Mouse (Mus musculus) CD8-positive naive resting alpha-beta T cell, adult 2 months (primary cell): Measurements from ENCODE around the gene 2810004N23Rik.

Experiments used
- DNase-seq, 2 experiments: peaks; one replicate each; pipeline ENCODE4 v3.0.0; 2022; ENCODE audit warnings: low read depth in 2 of 2, low spot score in 2 of 2

Gene 2810004N23Rik

DNA sequence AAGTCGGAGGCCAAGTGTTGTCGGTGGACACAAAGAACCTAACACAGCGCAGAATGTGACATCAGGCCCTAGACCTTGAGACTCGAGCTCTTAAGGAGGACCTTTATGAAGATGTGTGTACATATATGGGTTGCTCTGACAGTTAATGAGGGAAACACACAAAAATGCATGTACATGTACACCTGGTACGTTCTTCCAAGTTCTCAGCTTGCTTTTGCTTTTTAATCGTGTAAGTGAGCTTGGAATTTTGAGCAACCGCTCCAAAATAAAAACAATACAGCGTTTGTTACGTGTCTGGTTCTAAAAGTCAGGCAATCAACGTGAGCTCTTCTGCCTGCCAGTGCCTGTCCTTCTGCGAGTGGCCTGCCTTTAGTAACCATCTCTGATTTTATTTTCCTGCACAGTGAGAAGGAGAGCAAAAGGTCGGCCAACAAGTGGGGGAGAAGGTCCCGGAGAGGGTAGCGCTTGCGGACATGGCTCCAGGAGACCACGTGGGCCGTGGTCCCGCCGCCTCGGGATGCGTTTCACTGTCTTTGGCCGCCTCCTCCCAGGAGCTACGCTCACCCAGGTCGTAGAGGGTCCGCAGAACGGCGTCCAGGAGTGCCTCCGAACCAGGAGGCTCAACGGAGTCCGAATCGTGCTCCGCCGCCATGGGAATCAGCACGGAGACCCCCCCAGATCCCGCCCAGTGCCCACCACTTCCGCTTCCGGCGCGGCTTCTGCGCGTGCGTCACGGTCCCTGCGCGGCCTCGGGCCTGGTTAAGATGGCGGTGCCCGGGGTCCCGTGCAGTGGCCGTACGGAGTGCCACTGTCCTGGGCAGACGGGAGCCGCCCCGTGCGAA is at the start of gene 2810004N23Rik, which contains the start of gene Gnpat:
TSS of gene 2810004N23Rik (minus strand) at position 800 of the 842 bp plus-strand sequence.
TSS of gene Gnpat (plus strand) at position 713 of the 842 bp plus-strand sequence.
- DNase-seq: peak; percentile 94 to 97

DNA sequence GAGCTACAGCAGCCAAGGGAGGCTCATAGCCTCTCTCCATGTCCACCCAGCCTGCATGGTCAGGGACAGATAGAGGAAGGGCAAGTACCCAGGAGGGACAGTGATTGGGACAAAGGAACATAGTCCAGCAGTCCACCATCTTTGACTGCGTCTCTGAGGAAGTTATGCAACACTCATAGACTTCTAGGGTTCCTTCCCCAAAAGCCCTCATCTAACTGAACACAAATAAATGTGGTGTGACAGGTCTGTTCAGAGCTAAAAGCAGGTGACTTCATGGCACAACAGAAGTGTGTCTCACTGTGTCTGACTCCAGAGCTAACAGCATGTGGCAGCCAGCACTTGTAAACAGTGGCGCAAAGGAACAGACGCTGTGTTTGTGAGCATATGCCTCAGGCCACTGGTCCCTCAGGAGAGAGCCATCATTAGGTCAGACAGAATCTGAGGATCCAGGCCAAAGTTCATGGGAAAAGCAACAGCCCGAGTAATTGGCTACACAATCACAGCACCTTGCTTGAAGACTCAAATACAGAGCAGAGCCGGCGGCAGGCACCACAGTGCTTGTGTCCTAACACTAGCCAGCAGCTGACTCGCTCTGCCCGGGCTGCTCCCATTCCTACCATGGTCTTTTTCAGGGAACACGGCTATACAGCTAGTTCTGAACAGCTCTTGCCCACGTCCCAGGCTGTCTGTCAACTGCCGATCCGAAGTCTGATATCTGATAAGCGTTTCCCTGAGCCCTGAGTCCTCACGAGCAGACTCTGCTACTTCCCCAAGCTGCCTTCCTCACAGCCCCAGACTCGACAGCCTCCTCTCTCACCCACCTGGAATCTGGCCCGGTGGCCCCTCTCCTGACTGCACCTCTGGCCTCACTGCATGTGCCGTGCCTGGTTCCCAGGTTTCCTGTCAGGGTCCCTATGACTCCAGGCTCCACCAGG is 49.3 kb upstream of the 2810004N23Rik start:
- DNase-seq: no peak

DNA sequence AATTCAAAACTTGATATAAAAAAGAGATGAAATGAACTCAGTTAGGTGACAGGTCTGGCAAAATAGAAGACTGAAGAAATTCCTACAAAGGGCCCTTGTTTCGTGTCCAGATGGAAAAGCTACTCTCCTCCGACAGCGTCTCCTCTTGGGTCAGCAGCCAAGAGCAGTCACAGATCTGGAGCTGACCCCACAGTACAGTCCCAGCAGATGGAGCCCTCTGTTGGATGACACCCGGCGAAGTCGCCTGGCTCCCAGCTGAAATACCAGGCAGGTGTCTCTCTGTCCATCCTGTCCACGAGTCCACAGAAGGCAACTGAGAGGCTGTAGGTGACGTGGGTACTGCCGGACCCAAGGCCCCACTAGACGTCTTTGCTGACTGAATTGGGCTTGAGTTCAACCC is 47.4 kb upstream of the 2810004N23Rik start:
- DNase-seq: no peak

DNA sequence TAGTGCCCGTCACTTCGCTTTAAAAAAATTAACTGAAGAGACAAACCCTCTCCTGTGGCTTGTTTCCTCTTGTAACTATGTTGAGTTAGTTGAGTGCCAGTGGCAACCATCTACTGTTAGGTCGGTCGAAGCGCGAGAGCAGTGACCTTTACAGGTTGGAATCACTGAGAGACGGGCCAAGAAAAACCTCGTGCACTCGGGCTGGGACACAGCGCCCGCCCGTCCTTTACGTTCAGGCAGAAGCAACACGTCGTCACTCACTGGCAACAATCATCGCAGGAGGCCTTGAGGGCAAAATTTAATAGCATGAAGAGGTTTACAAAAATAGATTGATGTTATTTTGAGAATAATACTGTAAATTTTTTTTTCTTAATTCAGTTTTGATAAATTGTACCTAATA is 47.0 kb upstream of the 2810004N23Rik start:
- DNase-seq: no peak

DNA sequence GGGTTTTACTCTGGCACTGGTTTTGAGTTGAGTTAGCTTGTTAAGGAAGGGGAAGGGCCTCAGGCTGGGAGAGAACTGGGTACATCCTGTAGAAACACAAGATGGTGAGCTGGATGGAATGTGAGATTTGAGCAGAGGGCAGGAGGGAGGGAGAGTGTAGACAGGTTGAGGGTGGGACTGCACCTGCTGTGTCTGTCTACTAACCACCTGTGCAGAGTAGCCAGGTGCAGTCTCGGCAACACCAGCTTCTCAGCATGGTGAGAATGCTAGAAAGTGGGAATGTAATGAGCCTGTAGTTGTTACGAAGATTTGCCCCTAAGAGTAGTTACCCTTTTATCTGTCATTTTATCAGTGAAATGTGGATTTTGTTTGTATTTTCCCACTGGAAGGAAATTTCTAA is 42.6 kb upstream of the 2810004N23Rik start:
- no peak for DNase-seq

DNA sequence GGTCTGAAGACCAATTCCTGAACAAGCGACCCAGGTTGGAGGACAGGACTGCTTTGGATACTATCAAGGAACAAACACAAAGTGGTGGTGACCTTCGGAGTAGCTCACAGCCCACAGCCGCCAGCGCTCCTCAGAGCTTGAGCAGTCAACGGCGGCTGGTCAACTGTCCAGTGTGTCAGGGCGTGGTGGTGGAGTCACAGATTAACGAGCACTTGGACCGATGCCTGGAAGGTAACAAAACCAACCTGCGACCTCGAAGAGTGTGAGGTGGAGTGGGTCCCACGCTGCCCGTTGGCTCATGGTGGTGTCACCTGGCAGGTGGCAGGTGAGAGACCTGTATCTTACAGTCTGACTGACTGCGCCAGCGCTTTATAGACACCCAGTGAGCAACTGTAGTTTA is 40.3 kb upstream of the 2810004N23Rik start:
- no peak for DNase-seq

DNA sequence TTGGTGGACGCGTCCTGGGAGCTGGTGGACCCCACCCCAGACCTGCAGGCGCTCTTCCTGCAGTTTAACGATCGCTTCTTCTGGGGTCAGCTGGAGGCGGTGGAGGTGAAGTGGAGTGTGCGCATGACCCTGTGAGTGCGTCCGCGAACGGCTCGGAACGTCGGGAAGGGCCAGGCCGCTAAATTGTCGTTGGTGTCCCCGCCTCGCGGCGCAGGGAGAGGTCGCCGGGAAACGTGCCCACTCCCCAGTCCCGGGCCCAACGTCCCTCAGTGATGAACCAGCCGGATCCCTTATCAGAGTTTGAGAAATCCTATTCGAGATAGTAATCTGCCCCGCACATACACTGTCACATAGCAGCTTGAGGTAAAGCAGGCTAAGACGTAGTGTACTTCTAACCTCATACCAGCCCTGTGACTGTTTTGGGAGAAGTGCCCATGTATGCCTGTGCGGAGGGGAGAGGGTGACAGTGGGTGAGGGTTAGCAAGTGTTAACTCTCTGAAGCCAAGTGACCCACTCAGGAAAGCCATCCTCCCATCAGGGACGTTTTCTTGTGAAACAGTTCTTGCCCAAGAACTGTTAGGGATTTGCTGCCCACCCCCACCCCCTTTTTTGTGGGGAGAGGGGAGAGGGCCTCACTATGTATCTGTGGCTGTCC is 35.5 kb upstream of the 2810004N23Rik start:
- peak in 1 of 2 experiments; percentile 7 for DNase-seq

DNA sequence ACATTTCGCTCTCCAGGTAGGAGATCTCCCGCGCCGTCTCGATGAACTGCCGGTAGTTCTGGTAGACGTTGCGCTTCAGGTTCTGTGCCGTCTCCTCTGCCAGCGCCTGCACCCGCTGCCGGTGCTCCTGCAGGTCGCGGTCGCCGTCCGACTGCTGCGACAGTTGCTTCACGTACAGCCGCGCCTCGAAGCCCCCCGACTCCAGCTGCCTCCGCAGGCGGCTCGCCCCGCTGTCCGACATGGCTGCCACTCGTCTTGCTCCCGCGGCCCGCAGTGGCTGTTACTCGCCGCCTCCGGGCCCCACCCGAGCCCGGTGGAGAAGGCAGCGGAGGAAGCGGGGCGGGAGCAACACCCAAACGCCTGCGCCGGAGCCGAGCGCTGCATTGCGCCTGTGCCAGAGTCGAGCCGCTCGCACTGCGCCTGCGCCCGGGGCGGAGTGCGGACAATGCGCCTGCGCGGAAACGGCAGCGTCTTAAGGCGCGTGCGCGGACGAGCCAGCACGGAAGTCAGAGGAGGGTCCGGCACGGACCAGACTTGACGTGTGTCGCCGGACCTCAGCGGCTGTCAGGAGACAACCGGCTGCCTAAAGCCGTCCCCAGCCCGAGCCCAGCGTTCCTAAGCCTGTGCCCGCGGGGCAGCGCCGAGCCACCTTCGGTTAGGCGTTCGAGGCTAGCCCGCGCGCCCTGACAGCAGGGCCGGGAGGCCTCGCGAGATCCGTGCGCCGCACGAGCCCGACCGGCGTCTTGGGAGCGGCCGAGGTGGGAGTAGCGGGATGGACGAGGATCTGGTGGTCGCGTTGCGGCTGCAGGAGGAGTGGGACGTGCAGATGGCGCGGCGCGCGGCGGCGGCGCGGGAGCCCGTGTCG is 34.7 kb upstream of the 2810004N23Rik start, which contains the start of the genes Exoc8 and Sprtn:
TSS of gene Exoc8 (minus strand) at position 320 of the 865 bp plus-strand sequence.
TSS of gene Sprtn (plus strand) at position 501 of the 865 bp plus-strand sequence.
- peak; percentile 97 for DNase-seq

DNA sequence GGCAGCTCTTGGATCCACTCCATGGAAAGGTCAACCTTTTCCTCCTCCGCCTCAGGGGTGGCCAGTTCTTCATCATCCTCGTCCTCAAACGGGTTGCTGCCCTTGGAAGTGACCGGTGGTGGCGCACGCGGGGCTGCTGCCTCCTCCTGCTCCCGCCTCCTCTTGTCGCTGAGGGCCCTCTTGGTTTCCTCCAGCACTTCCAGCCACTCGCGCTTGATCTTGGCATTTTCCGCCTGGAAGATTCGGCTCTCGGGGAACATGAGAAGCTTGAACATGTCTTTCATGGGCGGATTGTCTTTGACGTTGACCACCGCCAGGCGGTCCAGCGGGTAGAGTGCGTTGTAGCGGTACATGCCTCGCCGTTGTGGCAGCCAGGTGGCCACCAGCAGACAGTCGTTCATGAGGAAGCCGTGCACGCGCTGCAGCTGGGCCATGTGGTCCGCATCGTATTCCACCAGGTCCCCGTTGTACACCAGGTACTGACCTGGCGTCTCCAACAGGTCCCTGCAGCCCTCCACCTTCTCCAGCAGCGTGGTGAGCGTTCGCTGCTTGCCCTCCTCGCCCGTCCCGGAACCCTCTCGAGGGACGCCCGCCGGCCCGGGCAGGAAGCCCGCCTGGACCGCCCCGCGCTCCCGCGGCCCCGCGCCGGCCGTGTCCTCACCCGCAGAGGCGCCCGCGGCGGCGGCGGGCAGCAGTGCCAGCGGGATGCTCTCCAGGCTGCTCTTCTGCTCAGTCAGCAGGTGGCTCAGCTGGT is 33.9 kb upstream of the 2810004N23Rik start:
- DNase-seq: peak; percentile 26 to 36

DNA sequence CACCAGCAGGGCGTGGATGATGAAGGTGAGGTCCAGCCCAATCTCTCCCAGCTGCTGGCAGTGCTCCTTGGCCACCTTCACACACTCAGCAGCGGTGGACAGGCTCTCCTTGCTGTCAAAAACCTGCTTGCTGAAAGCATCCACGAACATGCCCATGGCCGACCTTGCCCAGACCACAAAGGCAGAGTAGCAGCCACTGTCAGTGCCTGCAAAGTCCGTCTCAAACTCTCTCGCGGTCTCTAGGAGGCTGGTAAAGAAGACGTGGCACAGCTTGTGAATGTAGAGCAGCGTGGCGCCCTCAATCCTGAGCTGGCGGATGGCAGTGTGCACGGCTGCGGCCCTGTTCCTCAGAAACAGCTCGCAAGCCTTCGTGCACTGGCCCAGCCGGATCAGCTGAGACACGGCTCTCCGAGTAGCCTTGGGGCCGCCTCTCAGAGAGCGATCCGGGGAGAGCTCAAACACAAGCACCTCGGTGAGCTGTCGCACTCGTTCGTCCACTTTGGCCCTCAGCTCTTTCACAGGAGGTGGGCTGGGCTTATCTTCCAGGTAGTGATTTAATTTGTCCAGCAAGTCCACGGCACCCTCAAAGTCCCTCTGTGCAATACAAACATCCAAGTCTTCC is 33.2 kb upstream of the 2810004N23Rik start:
- no peak for DNase-seq

DNA sequence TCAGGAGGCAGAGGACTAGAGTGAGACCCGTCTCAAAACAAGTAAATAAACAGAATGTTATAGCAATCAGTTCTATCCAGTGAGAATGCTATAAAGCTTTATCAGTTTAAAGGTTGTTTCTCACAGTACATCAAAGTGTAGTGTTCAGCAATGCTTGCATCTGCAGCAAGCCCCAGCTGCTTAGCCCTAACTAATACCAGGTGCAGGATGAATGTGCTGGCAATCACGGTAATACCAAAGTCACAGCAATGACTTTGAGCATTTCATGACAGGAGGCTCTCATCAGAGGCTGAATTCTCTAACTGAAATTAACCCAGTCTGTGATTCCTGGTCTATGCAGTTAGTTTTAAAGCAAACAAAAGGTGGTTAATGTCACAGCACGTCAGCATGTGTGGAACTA is 29.7 kb upstream of the 2810004N23Rik start:
- no peak for DNase-seq

DNA sequence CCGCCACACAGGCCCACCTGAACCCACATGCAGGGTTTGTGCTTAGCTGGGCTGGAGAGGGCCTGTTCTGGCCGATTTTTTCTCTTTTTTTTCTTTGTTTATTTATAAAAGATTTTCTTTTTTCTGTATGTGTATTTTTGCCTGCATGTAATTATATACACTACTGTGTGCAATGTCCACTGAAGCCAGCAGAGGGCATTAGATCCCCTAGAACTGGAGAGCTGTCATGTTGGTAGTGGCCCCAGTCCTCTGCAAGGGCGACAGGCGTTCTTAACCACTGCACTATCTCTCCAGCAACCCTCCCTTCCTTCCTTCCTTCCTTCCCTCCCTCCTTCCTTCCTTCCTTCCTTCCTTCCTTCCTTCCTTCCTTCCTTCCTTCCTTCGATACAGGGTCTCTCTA is 25.5 kb upstream of the 2810004N23Rik start:
- DNase-seq: no peak

DNA sequence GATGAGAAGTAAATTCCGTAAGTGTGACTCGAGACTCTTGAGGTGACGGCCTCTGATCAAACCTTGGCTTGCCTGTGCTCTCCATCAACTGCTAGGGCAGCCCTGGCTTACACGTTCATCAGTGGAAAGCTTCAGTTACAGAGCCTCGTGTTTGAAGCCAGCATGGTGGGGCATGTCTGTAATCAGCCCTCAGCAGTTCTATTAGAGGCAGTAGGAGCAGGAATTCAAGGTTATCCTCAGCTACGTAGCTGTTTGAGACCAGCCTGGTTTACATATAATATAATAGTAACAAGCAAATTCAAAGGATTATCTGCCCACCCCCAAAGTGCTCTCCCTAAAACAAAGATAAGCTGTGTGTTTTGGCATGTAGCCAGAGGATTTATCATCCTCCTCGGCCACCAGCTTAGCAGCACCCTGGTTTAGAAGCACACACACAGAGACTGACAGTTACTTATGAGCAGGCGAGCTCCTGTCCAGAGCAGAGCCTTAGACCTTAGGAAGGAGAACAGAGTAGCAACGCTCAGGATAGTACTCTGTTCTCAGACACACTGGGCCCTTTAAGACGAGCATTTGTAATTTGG is 16.1 kb upstream of the 2810004N23Rik start:
- no peak for DNase-seq

DNA sequence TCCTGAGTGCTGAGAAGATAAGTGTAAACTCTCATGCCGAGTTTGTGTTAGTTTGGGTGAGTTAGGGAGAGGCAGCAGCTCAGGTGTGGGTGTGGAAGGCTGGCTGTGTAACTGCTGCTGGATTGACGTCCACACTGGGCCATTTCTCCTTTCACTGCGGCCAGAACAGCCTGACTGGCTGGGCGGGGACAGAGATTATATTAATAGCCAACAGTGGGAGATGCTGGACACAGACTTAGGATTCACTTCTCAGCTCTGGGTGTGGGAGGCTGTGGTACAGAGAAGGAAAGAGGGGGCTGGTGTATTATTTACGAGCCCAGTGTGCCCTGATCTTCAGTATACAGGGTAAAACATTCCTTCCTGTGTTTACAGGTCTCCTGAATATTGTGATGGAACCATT is 15.2 kb upstream of the 2810004N23Rik start:
- DNase-seq: no peak

DNA sequence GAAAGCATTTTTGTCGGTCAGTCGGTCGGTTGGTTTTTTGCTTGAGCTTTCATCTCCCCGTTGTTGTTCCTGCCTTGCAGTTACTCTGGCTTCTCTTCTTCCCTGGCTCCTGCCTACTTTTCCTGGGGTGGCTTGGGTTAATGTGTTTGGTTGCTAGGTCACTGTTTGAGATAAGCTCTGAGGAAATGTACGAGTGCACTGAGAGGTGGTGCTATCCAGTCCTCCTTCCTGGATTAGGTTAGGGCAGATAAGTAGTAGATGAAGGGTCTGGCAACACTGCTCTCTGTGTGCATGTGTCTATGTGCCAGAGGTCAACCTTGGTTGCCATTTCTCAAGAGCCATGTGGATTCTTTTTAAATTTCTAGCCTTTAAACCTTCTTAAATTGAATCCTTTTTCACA is 9.8 kb upstream of the 2810004N23Rik start:
- no peak for DNase-seq

DNA sequence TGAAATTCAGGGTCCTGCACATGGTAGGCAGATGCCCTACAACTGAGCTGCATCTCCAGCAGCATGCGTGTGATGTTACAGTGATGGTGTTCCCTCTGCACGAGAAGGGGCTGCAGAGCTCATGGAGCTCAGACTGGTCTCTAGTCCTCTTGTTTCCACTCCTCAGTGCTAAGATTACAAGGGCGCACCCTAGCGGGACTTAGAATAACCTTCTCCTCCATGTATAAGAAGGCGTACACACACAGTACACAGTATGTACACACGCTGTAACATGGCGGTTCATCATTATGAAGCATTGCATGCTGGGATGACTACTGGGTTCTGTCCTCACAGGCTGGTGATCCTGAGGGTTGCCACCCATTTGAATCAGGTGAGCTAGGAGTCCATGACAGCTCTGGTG is 9.2 kb upstream of the 2810004N23Rik start:
- no peak for DNase-seq

DNA sequence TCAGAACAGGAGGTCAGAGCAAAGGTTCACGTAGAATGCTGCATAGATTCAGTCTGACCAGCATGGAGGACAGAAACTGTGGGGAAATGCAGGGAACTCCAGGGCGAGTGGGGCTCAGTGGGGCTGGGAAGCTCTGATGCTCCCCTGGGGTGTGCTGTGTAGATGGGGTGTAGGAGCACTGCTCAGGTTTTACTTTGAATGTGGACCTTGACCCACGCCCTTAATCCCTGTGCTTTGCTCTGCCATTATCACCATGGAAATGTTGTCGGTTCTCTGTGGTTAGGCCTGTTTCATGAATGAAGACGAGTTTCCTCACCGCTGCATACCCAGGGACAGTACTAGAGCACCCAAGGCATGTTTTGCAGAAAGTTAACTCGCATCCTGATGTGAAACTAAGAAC is 8.6 kb upstream of the 2810004N23Rik start:
- DNase-seq: no peak

DNA sequence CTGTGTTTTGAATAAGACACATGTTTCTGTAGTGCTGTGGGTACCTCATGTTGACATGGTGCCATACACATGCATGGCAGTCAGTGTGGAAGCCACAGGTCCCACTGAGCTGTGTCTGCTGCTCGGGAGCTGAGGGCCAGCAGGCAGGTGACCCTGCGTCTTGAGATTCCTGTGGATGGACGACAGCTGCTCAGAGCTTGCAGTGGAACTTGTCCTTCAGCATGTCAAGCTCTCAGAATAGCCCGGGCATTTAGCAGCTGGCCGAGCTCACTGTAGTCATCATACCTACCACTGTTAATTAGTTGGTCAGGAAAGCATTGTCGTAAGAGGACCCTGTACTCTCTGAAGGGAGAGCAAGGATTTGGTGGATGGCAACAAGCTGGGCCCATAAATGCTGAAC is 6.8 kb upstream of the 2810004N23Rik start:
- no peak for DNase-seq

DNA sequence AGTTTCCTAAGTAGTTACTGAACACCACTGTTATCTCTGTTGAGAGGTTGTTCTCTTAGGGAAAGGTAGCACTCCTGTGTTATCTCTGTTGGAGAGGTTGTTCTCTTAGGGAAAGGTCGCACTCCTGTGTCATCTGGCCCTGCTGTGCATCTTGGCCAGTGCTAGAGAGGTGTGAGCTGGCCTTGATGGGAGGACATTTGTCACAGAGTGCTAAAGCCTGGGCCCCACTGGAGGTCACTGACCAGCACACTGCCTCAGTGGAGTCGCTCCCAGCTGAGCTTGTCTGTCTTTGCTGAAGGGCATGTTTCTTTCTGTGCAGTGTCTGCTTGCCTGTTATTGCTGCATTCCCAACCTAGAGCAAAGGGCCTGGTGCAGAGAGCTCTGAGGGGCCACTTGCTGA is 4.2 kb upstream of the 2810004N23Rik start:
- no peak for DNase-seq
